Mouse (Mus musculus) fat pad, adult 2 months (tissue): Measurements from ENCODE around the gene Akap8.
A peak's percentile ranks its signal among the peaks of the same experiment; 100 is the strongest.

Experiments used
- DNase-seq: peaks from one replicate; pipeline ENCODE4 v3.0.0-alpha.2; 2011; ENCODE audit warnings: low read depth, low spot score; ENCODE audit errors: extremely low read depth

Gene Akap8

DNA sequence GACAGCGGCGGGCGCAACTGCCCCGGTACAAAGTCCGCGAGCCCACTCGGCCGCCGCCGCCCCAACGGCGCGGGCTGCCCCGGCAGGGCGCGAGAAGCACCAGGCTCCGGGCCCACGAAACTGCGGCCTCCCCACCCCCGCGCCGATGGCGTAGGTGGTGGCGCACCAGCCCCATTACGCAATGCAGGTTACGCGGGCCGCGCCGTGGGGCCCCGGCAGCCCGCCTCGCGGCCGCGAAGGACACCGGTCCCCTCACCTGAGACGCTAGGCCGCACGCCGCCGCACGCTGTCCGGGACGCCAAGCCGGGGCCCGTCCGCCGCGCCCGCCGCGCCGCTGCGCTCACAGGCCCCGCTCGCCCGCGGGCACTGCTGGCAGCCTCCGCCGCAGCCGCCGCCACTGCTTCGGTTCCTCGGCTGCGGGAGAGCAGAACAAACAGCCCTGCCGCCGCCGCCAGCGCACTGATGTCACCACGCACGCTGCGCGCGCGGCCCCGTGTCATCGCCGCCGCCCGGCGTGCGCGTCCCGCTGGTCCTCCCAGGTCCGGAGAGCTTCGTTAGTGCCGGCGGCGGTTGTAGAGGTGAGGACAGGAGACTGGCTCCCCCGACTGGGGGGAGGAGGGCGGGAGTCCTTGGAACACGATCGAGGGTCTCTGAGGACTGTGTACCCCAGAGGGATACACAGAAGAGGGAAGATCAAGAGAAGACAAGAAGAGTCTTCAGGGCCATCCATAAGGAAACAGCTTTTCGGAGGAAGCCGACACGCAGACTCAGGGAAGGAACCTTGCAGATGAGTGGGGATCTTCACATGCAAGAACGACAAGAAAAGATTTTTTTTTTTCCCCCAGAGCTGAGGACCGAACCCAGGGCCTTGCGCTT, 36.5 kb downstream of the Akap8 start, which contains the start of gene Brd4:
Gene Brd4, minus strand, starts transcription at position 461 of the 876 bp plus-strand sequence.
- no peak for DNase-seq

DNA sequence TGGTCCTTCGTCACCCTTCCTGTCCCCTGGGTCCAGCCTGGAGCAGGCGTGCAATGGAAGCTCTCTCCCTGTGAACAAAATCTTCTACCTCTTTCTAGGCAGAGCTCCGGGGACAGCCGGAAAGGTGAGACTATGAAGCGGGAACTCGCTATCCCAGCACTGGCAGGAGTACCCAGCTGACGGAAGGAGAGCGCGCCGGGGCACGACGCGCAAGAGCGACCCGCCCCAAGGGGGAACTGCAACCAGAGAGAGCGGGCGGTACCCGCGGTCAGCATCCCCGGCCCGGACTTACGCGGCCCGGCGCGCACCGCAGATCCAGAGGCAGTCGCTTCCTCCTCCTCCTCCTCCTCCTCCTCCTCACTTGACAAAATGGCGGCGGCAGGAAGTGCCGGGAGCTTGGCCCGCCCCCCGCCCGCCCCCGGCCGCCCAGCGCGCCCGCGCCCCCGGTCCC, 37.2 kb downstream of the Akap8 start:
- no peak for DNase-seq

DNA sequence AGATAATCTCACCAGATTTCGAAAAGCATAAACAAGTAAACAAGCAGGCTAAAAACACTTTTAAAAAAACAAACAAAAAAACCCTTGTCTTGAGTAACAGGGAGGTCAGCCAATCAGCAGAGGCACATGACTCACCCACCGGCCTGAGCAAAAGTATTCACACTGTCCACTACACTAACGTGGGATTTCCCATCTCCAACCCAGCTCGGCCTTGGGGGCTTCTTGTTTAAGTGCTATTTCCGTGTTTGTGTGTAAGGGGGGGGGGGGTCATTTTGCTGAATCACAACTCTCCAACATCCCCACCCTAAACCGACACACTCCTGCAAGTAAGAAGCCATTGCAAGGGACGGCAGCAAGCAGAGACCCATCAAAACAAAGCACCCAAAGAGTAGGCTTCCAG, 37.7 kb downstream of the Akap8 start:
- no peak for DNase-seq

DNA sequence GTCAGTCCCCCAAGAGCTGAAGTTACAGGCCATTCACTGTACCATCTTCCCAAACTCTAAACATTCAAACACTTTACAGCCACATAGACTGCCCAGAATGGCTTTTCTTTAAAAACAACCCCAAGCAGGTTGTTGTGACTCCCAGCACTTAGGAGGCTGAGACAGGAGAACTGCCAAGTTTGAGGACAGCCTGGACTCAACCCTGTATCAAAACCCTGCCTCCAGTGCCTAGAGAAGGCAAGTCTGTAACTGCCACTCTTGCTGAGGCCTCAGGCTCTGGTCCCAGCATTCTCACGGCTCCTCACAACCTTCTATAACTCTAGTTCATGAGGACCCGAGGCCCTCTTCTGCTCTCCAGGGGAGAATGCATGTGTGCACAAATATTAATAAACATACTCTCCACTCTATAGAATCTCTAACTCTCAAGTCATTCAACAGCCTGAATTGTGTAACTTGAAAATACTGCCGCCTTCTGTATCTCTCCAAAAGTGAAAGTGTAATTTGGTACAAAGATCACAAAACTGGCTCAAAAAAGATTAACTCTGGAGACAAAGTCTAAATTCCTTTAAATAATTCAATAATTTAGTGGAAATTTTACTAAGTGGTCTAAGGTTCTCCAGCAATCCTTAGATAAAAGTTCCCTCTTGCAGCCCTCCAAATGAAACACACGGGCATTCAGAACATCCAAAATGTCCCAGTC, 39.3 kb downstream of the Akap8 start:
- no peak for DNase-seq

DNA sequence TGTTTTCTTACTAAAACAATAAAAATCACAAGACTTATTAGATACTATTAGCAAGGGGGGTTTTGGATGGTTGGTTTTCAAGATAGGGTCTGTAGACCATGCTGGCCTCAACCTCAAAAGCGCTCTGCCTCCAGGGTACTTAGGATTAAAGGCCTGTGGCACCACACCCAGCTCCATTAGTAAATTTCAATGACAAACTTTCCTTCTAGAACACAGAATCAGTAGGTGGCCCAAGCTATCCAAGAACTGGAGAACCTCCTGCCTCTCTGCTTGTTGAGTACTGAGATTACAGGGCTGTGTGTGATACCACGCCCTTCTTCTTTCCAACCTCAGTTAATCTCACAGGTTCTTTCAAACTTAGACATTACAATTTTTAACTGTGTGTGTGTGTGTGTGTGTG, 39.9 kb downstream of the Akap8 start:
- DNase-seq = no peak

DNA sequence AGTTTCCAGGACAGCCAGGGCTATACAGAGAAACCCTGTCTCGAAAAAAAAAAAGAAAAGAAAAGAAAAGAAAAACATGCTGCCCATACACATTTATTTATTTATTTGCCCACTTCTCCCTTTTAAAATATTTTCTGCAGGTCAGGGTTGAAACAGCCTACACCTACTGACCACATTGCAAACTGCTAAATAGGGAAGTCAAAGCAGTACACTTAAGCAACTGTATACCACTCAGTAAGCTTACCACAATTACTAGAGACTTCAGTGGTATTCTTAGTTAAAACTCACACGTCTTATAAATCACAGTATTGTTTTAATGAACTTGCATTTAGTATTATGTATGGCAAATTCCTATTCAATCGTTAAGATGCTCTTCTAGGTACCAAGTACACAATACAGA, 40.5 kb downstream of the Akap8 start:
- DNase-seq = no peak

DNA sequence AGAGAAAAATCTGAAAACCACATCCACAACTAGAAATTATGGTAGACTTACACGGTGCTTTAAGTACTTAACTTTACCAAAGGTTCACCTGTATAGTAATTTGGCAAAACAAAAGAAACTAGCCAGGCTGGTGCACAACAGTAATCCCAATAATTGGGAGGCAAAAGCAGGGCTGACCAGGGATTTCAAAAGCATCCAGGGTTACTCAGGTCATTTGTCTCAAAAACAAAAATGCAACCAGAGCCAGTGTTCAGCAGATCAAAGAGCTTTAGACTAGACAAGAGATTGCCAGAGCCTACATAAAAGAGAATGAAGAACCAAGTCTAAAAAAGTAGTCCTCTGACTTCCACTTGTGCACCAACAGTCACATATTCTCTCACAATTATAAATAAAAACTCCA, 43.8 kb downstream of the Akap8 start:
- no peak for DNase-seq

DNA sequence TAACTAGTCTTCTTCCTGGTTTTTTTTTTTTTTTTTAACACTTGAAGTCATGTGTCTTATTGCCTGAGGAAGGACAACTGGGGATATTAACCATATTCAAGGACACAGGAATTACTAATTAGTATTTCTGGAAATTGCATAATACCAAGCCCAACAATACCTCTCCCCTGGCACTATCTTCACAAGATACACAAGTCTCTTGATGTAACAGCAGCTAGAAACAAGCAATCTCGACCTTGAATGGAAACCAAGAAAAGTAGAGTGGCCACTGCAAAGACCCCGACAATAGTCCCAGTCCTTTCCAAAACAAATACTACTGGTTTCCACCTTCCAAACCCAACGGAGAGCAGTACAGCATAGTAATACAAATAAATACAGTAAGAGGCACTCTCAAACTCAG, 45.5 kb downstream of the Akap8 start:
- DNase-seq = no peak

DNA sequence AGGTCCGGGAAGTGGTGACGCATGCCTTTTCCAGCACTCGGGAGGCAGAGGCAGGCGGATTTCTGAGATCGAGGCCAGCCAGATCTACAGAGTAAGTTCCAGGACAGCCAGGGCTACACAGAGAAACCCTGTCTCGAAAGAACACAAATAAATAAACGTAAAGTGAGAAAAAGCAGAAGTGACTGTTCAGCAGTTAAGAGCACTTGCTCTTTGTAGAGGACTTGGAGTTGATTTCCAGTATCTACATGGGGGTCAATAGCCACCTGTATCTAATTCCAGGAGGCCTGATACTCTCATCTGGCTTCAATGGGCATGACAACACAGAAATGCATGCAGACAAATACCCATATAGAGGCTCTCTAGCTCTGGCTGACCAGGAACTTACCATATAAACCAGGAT, 51.9 kb downstream of the Akap8 start:
- DNase-seq = no peak

DNA sequence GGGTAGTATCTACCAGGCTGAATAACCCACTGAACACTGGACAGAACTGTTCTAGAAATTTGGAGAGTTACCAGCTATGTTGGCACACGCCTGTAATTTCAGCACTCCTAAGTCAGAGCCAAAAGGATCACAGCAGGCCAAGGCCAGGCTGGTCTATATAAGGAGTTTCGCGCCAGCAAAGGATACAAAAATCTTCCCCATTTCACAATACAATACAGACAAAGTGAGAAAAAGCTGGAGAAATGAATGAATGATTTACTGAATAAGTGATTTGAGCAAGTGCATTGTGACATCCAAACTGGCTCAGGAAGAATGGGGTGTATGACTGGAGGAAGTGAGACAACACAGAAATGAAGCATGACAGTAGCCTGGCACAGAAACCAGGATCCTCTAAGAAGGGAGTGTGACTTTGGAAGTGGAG, 52.5 kb downstream of the Akap8 start:
- DNase-seq = no peak

DNA sequence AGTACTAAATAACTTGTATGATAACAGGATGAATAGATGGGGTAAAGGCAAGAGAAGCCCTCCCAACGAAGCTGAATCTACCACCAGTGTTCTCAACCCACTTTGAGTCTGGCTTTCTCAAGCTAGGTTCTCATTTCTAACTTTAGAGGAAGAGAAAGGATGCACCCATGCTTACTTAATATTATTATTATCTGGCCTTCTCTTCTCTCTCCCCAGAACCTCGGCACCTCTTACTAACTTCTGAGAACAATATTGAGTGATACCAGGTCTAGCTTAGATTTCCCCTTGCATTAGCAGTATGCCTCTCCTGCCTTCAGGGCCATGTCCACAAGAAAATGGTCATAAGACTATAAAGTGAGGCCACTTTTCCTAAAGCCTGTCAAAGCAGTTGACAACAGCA, 52.9 kb downstream of the Akap8 start:
- DNase-seq = no peak

DNA sequence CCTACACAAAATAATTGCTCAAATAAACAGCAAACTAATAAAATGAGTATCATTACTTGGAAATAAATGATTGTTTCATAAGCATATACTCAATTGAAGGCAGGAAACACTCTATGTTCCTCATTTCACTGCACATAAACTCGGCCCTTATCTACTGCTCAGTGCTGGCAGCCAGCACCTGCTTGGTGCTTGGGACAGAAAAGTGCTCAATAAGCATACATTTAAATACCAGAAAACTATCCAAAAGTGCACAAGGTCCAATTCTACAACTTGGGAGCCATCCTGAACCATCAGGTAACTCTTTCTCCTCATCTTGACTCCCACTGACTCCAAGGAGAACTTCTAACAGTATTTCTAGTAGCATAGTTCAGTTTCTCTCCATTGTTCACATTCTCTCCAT, 53.4 kb downstream of the Akap8 start:
- no peak for DNase-seq

DNA sequence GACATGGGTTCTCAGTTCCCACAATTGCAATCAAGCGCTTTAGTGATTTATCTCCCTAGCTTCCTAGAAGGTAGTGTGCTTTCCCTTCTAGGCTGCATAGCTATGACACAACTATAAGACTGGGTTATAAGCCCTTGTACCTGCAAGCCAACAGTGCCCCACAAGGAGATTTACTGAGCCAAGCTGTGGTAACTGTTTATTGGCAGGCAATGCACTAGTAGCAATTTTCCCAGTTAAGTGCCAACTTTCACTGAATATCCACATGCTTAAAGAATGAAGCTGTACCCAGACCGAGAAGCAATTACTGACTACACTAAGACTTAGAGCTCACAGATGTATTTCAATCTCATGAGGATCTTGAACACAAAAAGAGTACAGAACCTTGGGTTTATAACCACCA, 57.4 kb downstream of the Akap8 start:
- peak; percentile 90 for DNase-seq

DNA sequence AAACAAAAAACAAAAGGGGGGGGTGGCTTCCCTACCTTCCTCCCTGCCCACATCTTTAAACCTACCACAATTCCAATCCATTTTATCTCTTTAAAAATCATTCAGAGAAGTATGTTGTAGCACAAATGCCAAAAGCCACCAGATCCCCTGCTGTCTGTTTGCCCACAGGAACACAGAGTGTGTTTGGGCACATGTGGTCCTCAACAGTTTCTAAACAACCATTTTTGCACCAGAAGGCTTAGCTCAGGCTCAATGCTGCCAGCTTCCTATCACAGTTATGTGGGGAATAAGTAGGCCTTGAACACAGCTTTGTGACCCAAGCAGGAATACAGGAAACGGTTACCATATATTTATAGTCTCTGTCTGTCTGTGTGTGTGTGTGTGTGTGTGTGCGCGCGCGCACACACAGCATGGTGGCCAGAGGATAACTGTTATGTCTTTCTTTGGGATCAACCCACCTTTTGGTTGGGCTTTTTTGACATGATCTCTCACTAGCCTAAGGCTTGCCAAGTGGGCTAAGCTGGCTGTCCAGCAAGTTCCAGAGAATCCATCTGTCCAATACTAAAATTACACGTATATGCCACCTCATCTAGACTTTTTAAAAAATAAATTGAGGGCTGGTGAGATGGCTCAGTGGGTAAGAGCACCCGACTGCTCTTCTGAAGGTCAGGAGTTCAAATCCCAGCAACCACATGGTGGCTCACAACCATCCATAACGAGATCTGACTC, 58.0 kb downstream of the Akap8 start:
- no peak for DNase-seq

DNA sequence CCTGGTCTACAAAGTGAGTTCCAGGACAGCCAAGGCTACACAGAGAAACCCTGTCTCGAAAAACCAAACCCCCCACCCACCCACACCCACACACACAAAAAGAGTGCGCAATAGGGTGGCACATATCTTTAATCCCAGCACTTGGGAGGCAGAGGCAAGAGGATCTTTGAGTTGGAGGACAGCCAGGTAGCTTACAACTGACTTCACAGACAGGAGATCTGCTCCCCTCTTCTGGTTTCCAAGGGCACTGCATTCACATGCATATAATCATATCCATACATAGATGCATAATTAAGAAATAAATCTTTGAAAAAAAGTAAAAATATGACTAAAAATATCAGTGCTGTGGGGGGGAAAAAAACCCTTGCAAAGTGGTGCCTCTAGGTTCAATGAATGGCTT, 62.2 kb downstream of the Akap8 start:
- no peak for DNase-seq

DNA sequence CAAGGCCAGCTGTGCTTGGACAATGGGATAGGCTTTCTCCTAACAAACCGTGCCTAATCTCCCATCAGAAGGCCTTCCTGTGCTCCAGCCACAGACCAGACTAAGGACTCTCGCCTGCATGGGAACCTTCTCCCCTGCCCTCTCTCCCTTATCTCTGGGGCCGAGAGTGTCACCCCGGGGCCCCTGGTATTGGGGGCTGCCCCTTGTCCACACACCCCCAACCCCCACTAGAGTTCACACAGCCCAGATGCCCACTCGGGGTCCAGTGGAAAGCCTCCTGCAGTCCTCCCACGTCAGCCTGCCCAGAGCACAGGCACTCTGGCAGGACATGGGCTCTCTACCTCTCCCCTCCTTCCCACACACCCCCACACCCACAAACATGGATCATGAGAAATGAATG, 63.1 kb downstream of the Akap8 start:
- DNase-seq = no peak

DNA sequence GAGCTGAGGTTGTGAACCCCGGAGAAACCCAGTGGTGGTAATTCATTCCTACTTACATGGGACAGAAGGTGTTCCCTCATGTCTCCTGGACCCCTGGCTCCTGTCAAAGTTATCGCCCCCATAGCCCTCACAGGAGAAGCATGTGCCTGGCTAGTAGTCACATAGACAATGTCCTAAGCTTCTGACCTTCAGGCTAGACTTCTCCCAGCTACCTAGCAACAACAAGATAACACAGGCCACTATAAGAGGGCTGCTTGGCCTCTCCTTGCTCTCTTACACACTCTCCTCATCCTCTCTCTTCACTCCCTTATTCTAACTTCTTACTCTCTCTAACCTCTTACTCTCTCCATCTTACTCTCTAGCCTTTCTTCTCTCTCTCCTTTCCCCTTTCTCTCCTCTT, 63.6 kb downstream of the Akap8 start:
- no peak for DNase-seq

DNA sequence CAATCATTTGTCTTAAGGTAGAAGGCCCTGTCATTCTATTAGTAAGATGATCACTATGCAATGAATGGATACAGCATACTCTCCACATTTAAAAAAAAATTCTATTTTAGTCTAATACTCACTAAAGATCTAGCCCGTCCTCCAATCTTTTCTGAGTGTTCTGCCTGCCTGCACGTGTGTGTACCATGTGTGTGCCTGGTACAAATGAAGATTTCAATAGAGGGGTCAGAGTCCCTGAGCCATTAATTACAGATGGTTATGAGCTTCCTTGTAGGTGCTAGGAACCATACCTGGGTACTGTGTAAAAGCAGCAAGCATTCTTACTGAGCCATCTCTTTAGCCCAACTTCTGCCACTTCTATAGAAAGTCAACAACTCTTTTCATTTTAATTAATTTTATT, 64.1 kb downstream of the Akap8 start:
- no peak for DNase-seq
